In genomic region chr8:11116534-11116933, GRCm38 (mm10) we compare ENCODE assay signal across 18 mouse cellular contexts.
DNase-seq lines count a peak whose midpoint lies in the region; ATAC-seq lines count a peak whose summit lies in the region.
"Had no signal": no experiment of that assay in that cellular context is flagged by ENCODE, and none has a peak within 500 bp of the region (broad histone marks: within the 10 kb centered on the region; RNA-seq: fewer than 3 reads in every experiment).

No protein-coding gene starts in this region.

- H3K4me1 ChIP-seq in embryonic facial prominence, embryonic 14.5 days (ENCODE audit: control insufficient read depth, insufficient read depth, low read length), result no peaks in the 10 kb centered on the region; the same call in 1 of the 2 replicates
- H3K4me1 ChIP-seq in embryonic facial prominence, embryonic 10.5 days, result peaks cover 12% of the 10 kb centered on the region
- H3K4me1 ChIP-seq in kidney, embryonic 14.5 days (ENCODE audit: control insufficient read depth, insufficient read depth, low read length), result no peaks in the 10 kb centered on the region
- H3K4me1 ChIP-seq: intestine, embryonic 15.5 days had no signal

- H3K27ac ChIP-seq in embryonic facial prominence, embryonic 14.5 days (replicated peaks; ENCODE audit: low read depth, low read length), result no peak overlapping the region
- H3K27ac ChIP-seq in embryonic facial prominence, embryonic 10.5 days (replicated peaks), result no peak overlapping the region
- no peak overlapping the region for H3K27ac ChIP-seq in kidney, embryonic 14.5 days (ENCODE audit: low read depth, low read length)
- H3K27ac ChIP-seq: heart, embryonic 15.5 days; intestine, embryonic 15.5 days; macrophage had no signal

- ATAC-seq in embryonic facial prominence, embryonic 14.5 days (ENCODE audit: low read depth), result no peak
- ATAC-seq in kidney, embryonic 14.5 days (ENCODE audit: low FRiP score, low TSS enrichment), result no peak
- ATAC-seq: intestine, embryonic 15.5 days had no signal

- H3K27me3 ChIP-seq in embryonic facial prominence, embryonic 14.5 days (replicated peaks; ENCODE audit: control insufficient read depth, insufficient read depth, low read length), result no peaks in the 10 kb centered on the region
- H3K27me3 ChIP-seq in embryonic facial prominence, embryonic 10.5 days (replicated peaks; ENCODE audit: low read depth, poor library complexity, severe bottlenecking), result peaks cover 31% of the 10 kb centered on the region
- no peaks in the 10 kb centered on the region for H3K27me3 ChIP-seq in kidney, embryonic 14.5 days (ENCODE audit: control insufficient read depth, insufficient read depth, low read length)
- H3K27me3 ChIP-seq: heart, embryonic 15.5 days; intestine, embryonic 15.5 days had no signal

- H3K4me2 ChIP-seq in embryonic facial prominence, embryonic 14.5 days (ENCODE audit: low read depth, low read length), result no peak overlapping the region
- no peak overlapping the region for H3K4me2 ChIP-seq in kidney, embryonic 14.5 days (replicated peaks; ENCODE audit: low read depth, low read length)
- H3K4me2 ChIP-seq: heart, embryonic 15.5 days; intestine, embryonic 15.5 days had no signal

- no peak overlapping the region for H3K9ac ChIP-seq in embryonic facial prominence, embryonic 14.5 days (ENCODE audit: low read depth, low read length)
- H3K9ac ChIP-seq in kidney, embryonic 14.5 days (ENCODE audit: low read depth, low read length), result no peak overlapping the region
- H3K9ac ChIP-seq: heart, embryonic 15.5 days; intestine, embryonic 15.5 days had no signal

- WGBS in embryonic facial prominence, embryonic 14.5 days, result 70% methylated on average over 5 of the region's 5 CpGs
- WGBS in embryonic facial prominence, embryonic 10.5 days, result 85% methylated on average over 5 of the region's 5 CpGs
- 76% methylated on average over 5 of the region's 5 CpGs for WGBS in kidney, embryonic 14.5 days

- no peak overlapping the region for H3K4me3 ChIP-seq in embryonic facial prominence, embryonic 14.5 days (ENCODE audit: low read depth, low read length)
- H3K4me3 ChIP-seq in embryonic facial prominence, embryonic 10.5 days, result no peak overlapping the region
- H3K4me3 ChIP-seq in kidney, embryonic 14.5 days (ENCODE audit: low read length), result no peak overlapping the region
- H3K4me3 ChIP-seq: erythroblast, embryonic 14.5 days; heart, embryonic 15.5 days; intestine, embryonic 15.5 days; myocyte had no signal

- no peaks in the 10 kb centered on the region for H3K36me3 ChIP-seq in embryonic facial prominence, embryonic 14.5 days (ENCODE audit: control insufficient read depth, insufficient read depth, low read length)
- no peaks in the 10 kb centered on the region for H3K36me3 ChIP-seq in embryonic facial prominence, embryonic 10.5 days (replicated peaks)
- H3K36me3 ChIP-seq in kidney, embryonic 14.5 days (ENCODE audit: control insufficient read depth, insufficient read depth, low read length), result no peaks in the 10 kb centered on the region
- H3K36me3 ChIP-seq: heart, embryonic 15.5 days; intestine, embryonic 15.5 days had no signal

- peak; percentile 35 for DNase-seq in embryonic facial prominence, embryonic 14.5 days (ENCODE audit: low spot score)
- no peak for DNase-seq in embryonic facial prominence, embryonic 10.5 days (ENCODE audit: low spot score)
- DNase-seq in kidney, adult 8-10 months, result peak; percentile 18 to 38
- DNase-seq in 416B (ENCODE audit: low read depth), result peak; percentile 41
- peak; percentile 39 to 60 for DNase-seq in kidney, postnatal 36 days
- no peak for DNase-seq in spleen, postnatal 36 days (ENCODE audit: low spot score in 2 of 2)
- no peak for DNase-seq in thymus, postnatal 14 days
- DNase-seq: adrenal gland, postnatal 36 days; cerebellum, adult 11 months; gastrocnemius, postnatal 14 days; lung, adult 18-20 months; spleen, adult 18-20 months had no signal

- H3K9me3 ChIP-seq in embryonic facial prominence, embryonic 14.5 days (ENCODE audit: control insufficient read depth, low read length), result no peaks in the 10 kb centered on the region
- H3K9me3 ChIP-seq in embryonic facial prominence, embryonic 10.5 days, result no peaks in the 10 kb centered on the region
- H3K9me3 ChIP-seq in kidney, embryonic 14.5 days (ENCODE audit: control insufficient read depth, low read length), result no peaks in the 10 kb centered on the region
- H3K9me3 ChIP-seq: heart, embryonic 15.5 days; intestine, embryonic 15.5 days had no signal

Comparison
In these comparisons a context has a peak if more than half of its experiments do, and no peak if none do; other contexts are left out.
1. DNase-seq: peak in embryonic facial prominence, embryonic 14.5 days (single experiment), kidney, adult 8-10 months (2 of 2), 416B (single experiment) and kidney, postnatal 36 days (2 of 2); none in embryonic facial prominence, embryonic 10.5 days (single experiment), spleen, postnatal 36 days (0 of 2) and thymus, postnatal 14 days (single experiment).